Mouse (Mus musculus) bone marrow macrophage, adult 2 months (primary cell): ENCODE results near the gene Gpd1.

Source experiments
- CTCF ChIP-seq: IDR thresholded peaks from 2 replicates; pipeline ENCODE4 v1.5.1; 2012; ENCODE audit warnings: low read depth, mild to moderate bottlenecking, low read length, moderate library complexity
- POLR2A ChIP-seq: IDR thresholded peaks from 2 replicates; pipeline ENCODE4 v1.6.1; 2012; ENCODE audit warnings: mild to moderate bottlenecking, low read depth, low read length, borderline replicate concordance

GRCm38 (mm10) chr15:99729056-99729783, 11.9 kb downstream of the Gpd1 start:
- peak; percentile 29; the same call in 1 of the 2 replicates for TF ChIP-seq CTCF
- TF ChIP-seq POLR2A = no peak
